Mouse (Mus musculus) MEL (cell line): ENCODE measurements around the gene Vamp8. TPM values are rescaled to one million over a fixed set of nuclear protein-coding genes. Genes with fewer than 3 reads are reported as not detected.

Experiments used
- DNase-seq: peaks from one replicate; pipeline ENCODE4 v3.0.0; 2011; ENCODE audit warnings: low read depth, low spot score
- H3K27ac ChIP-seq: 2 replicates; pipeline ENCODE4 v1.5.1; 2012; ENCODE audit warnings: low read depth, mild to moderate bottlenecking, control low read depth, low read length, moderate library complexity; ENCODE audit not compliant: control insufficient read depth
- H3K27me3 ChIP-seq, 2 experiments: fragments of 150-350 bp in 1 of 2; sonication (generic) in 1 of 2; 2 replicates each; pipeline ENCODE4 v1.6.1; 2012; ENCODE audit warnings: low read length in 2 of 2, mild to moderate bottlenecking in 2 of 2, improper control_type of control experiment in 1 of 2, moderate library complexity in 1 of 2; ENCODE audit not compliant: insufficient read depth in 2 of 2, control insufficient read depth in 1 of 2
- H3K36me3 ChIP-seq, 2 experiments: 2 replicates each; pipeline ENCODE4 v1.6.1; 2012 to 2014; ENCODE audit warnings: low read length in 2 of 2, improper control_type of control experiment in 1 of 2, inconsistent platforms in 1 of 2, mild to moderate bottlenecking in 1 of 2; ENCODE audit not compliant: insufficient read depth in 2 of 2, control insufficient read depth in 1 of 2
- H3K4me1 ChIP-seq, 2 experiments: fragments of 150-350 bp in 1 of 2; sonication (generic) in 1 of 2; 2 replicates each; pipeline ENCODE4 v1.6.1; 2012; ENCODE audit warnings: low read length in 2 of 2, improper control_type of control experiment in 1 of 2, mild to moderate bottlenecking in 1 of 2; ENCODE audit not compliant: insufficient read depth in 2 of 2, control insufficient read depth in 1 of 2
- H3K4me3 ChIP-seq, 2 experiments: fragments of 150-350 bp in 1 of 2; sonication (generic) in 1 of 2; 2 replicates each; pipeline ENCODE4 v1.5.1; 2012; ENCODE audit warnings: low read depth in 2 of 2, low read length in 2 of 2, mild to moderate bottlenecking in 2 of 2, moderate library complexity in 2 of 2, control low read depth in 1 of 2, improper control_type of control experiment in 1 of 2; ENCODE audit not compliant: control insufficient read depth in 1 of 2, insufficient read depth in 1 of 2
- H3K79me2 ChIP-seq: 2 replicates; pipeline ENCODE4 v1.6.1; 2012; ENCODE audit warnings: mild to moderate bottlenecking, low read length, moderate library complexity; ENCODE audit not compliant: control insufficient read depth, poor library complexity, insufficient read depth
- H3K9ac ChIP-seq: 2 replicates; pipeline ENCODE4 v1.6.1; 2012; ENCODE audit warnings: low read depth, mild to moderate bottlenecking, control low read depth, low read length, moderate library complexity; ENCODE audit not compliant: control insufficient read depth, poor library complexity, severe bottlenecking
- H3K9me3 ChIP-seq: fragments of 150-350 bp; sonication (generic); replicated peaks from 2 replicates; pipeline ENCODE4 v1.6.1; 2012; ENCODE audit warnings: mild to moderate bottlenecking, low read length, improper control_type of control experiment, moderate library complexity; ENCODE audit not compliant: insufficient read depth
- BHLHE40 ChIP-seq: IDR thresholded peaks from 2 replicates; pipeline ENCODE4 v1.6.1; 2012; ENCODE audit warnings: low read depth, mild to moderate bottlenecking, inconsistent platforms, low read length, improper control_type of control experiment, borderline replicate concordance
- CHD2 ChIP-seq: IDR thresholded peaks from 2 replicates; pipeline ENCODE4 v1.6.1; 2011; ENCODE audit warnings: low read length, improper control_type of control experiment
- CTCF ChIP-seq, 3 experiments: IDR thresholded peaks in 2 of 3; conservative IDR thresholded peaks in 1 of 3; 2 replicates each; pipeline ENCODE4 v1.5.1; 2011 to 2012; ENCODE audit warnings: low read length in 3 of 3, low read depth in 2 of 3, mild to moderate bottlenecking in 2 of 3, improper control_type of control experiment in 1 of 3, inconsistent platforms in 1 of 3, mixed read lengths in 1 of 3, moderate library complexity in 1 of 3; ENCODE audit not compliant: control insufficient read depth in 1 of 3, insufficient read depth in 1 of 3, poor library complexity in 1 of 3, severe bottlenecking in 1 of 3
- E2F4 ChIP-seq: IDR thresholded peaks from 2 replicates; pipeline ENCODE4 v1.6.1; 2011; ENCODE audit warnings: low read depth, low read length, improper control_type of control experiment, borderline replicate concordance
- ELF1 ChIP-seq: IDR thresholded peaks from 2 replicates; pipeline ENCODE4 v1.6.1; 2014; ENCODE audit warnings: low read depth, mild to moderate bottlenecking, inconsistent platforms, low read length, improper control_type of control experiment, moderate library complexity
- EP300 ChIP-seq, 2 experiments: IDR thresholded peaks; 2 replicates each; pipeline ENCODE4 v1.6.1; 2011; ENCODE audit warnings: improper control_type of control experiment in 2 of 2, low read length in 2 of 2, low read depth in 1 of 2, mild to moderate bottlenecking in 1 of 2
- ETS1 ChIP-seq: IDR thresholded peaks from 2 replicates; pipeline ENCODE4 v1.6.1; 2012; ENCODE audit warnings: low read depth, mild to moderate bottlenecking, inconsistent platforms, low read length, improper control_type of control experiment, moderate library complexity
- GABPA ChIP-seq: IDR thresholded peaks from 2 replicates; pipeline ENCODE4 v1.6.1; 2012; ENCODE audit warnings: low read depth, mild to moderate bottlenecking, inconsistent platforms, low read length, improper control_type of control experiment, moderate library complexity
- GATA1 ChIP-seq: IDR thresholded peaks from 2 replicates; pipeline ENCODE4 v1.6.1; 2011; ENCODE audit warnings: low read depth, low read length, improper control_type of control experiment
- HCFC1 ChIP-seq: IDR thresholded peaks from 2 replicates; pipeline ENCODE4 v1.6.1; 2012; ENCODE audit warnings: low read depth, mild to moderate bottlenecking, inconsistent platforms, low read length, improper control_type of control experiment, moderate library complexity
- JUND ChIP-seq: IDR thresholded peaks from 2 replicates; pipeline ENCODE4 v1.6.1; 2011; ENCODE audit warnings: low read depth, mild to moderate bottlenecking, improper control_type of control experiment, low read length
- KAT2A ChIP-seq: conservative IDR thresholded peaks from 2 replicates; pipeline ENCODE4 v1.6.1; 2012; ENCODE audit warnings: low read depth, low read length, improper control_type of control experiment, inconsistent platforms
- MAFK ChIP-seq: IDR thresholded peaks from 2 replicates; pipeline ENCODE4 v1.6.1; 2011; ENCODE audit warnings: low read depth, mild to moderate bottlenecking, low read length, improper control_type of control experiment, borderline replicate concordance
- MAX ChIP-seq: IDR thresholded peaks from 2 replicates; pipeline ENCODE4 v1.6.1; 2011; ENCODE audit warnings: low read length, improper control_type of control experiment
- MAZ ChIP-seq: IDR thresholded peaks from 2 replicates; pipeline ENCODE4 v1.6.1; 2012; ENCODE audit warnings: low read depth, mild to moderate bottlenecking, inconsistent platforms, low read length, improper control_type of control experiment
- MEF2A ChIP-seq: IDR thresholded peaks from 2 replicates; pipeline ENCODE4 v1.6.1; 2014; ENCODE audit warnings: low read depth, mild to moderate bottlenecking, inconsistent platforms, low read length, improper control_type of control experiment; ENCODE audit not compliant: poor library complexity, insufficient replicate concordance, severe bottlenecking; ENCODE audit errors: extremely low read depth
- MXI1 ChIP-seq: IDR thresholded peaks from 2 replicates; pipeline ENCODE4 v1.6.1; 2011; ENCODE audit warnings: mild to moderate bottlenecking, low read depth, low read length, improper control_type of control experiment
- MYB ChIP-seq: IDR thresholded peaks from 2 replicates; pipeline ENCODE4 v1.6.1; 2011; ENCODE audit warnings: mild to moderate bottlenecking, low read depth, low read length, improper control_type of control experiment
- NRF1 ChIP-seq: IDR thresholded peaks from 2 replicates; pipeline ENCODE4 v1.6.1; 2014; ENCODE audit warnings: low read depth, mild to moderate bottlenecking, inconsistent platforms, low read length, improper control_type of control experiment, moderate library complexity; ENCODE audit not compliant: poor library complexity, insufficient read depth, severe bottlenecking
- POLR2A ChIP-seq, 2 experiments: IDR thresholded peaks; 2 replicates each; pipeline ENCODE4 v1.6.1; 2011 to 2012; ENCODE audit warnings: low read length in 2 of 2, mild to moderate bottlenecking in 2 of 2, control low read depth in 1 of 2, improper control_type of control experiment in 1 of 2, low read depth in 1 of 2, moderate library complexity in 1 of 2; ENCODE audit not compliant: control insufficient read depth in 1 of 2, insufficient read depth in 1 of 2, poor library complexity in 1 of 2
- POLR2AphosphoS5 ChIP-seq: IDR thresholded peaks from 2 replicates; pipeline ENCODE4 v1.6.1; 2012; ENCODE audit warnings: low read depth, borderline replicate concordance, mild to moderate bottlenecking, inconsistent platforms, low read length, moderate library complexity, mixed read lengths
- RAD21 ChIP-seq: IDR thresholded peaks from 2 replicates; pipeline ENCODE4 v1.6.1; 2011; ENCODE audit warnings: mild to moderate bottlenecking, low read depth, low read length, improper control_type of control experiment
- RCOR1 ChIP-seq: IDR thresholded peaks from 2 replicates; pipeline ENCODE4 v1.6.1; 2012; ENCODE audit warnings: low read depth, mild to moderate bottlenecking, inconsistent platforms, low read length, improper control_type of control experiment
- TAL1 ChIP-seq: IDR thresholded peaks from 2 replicates; pipeline ENCODE4 v1.6.1; 2012; ENCODE audit warnings: mild to moderate bottlenecking, inconsistent platforms, low read length, moderate library complexity, mixed read lengths
- TBP ChIP-seq: IDR thresholded peaks from 2 replicates; pipeline ENCODE4 v1.8.0; 2011; ENCODE audit warnings: low read depth, low read length, improper control_type of control experiment
- TCF12 ChIP-seq: IDR thresholded peaks from 2 replicates; pipeline ENCODE4 v1.6.1; 2014; ENCODE audit warnings: low read depth, mild to moderate bottlenecking, inconsistent platforms, low read length, improper control_type of control experiment, moderate library complexity
- UBTF ChIP-seq: IDR thresholded peaks from 2 replicates; pipeline ENCODE4 v1.6.1; 2012; ENCODE audit warnings: low read depth, mild to moderate bottlenecking, inconsistent platforms, low read length, improper control_type of control experiment, moderate library complexity, borderline replicate concordance; ENCODE audit not compliant: insufficient read depth
- USF2 ChIP-seq, 2 experiments: IDR thresholded peaks; 2 replicates each; pipeline ENCODE4 v1.6.1; 2011 to 2012; ENCODE audit warnings: improper control_type of control experiment in 2 of 2, low read length in 2 of 2, borderline replicate concordance in 1 of 2, inconsistent platforms in 1 of 2, low read depth in 1 of 2, mild to moderate bottlenecking in 1 of 2; ENCODE audit not compliant: insufficient read depth in 1 of 2
- ZC3H11A ChIP-seq: IDR thresholded peaks from 2 replicates; pipeline ENCODE4 v1.6.1; 2012; ENCODE audit warnings: low read depth, mild to moderate bottlenecking, inconsistent platforms, low read length, improper control_type of control experiment
- ZMIZ1 ChIP-seq: IDR thresholded peaks from 2 replicates; pipeline ENCODE4 v1.6.1; 2012; ENCODE audit warnings: low read depth, mild to moderate bottlenecking, inconsistent platforms, low read length, improper control_type of control experiment, moderate library complexity
- ZNF384 ChIP-seq: IDR thresholded peaks from 2 replicates; pipeline ENCODE4 v1.6.1; 2012; ENCODE audit warnings: low read depth, mild to moderate bottlenecking, inconsistent platforms, low read length, improper control_type of control experiment
- polyA plus RNA-seq, 2 experiments: library from polyadenylated mRNA; stranded (reverse) in 1 of 2; unstranded in 1 of 2; fragments of >175 nt in 1 of 2; fragments of >200 nt in 1 of 2; gene quantifications; 2 replicates each; pipeline versions ENCODE4 v1.2.1 to v1.2.4; 2012; ENCODE audit warnings: low replicate concordance in 2 of 2, low read depth in 1 of 2; ENCODE audit not compliant: insufficient read length in 2 of 2, insufficient read depth in 1 of 2, missing spikeins in 1 of 2
- total RNA-seq: library from RNA; depleted of rRNA; stranded (reverse); fragments of 300-350 nt; gene quantifications from 2 replicates; pipeline ENCODE4 v1.2.3, GENCODE M21; 2012

Gene Vamp8
- total and polyA plus RNA-seq, 3 experiments, result 164 to 179 TPM; not detected in 1

GRCm38 (mm10) chr6:72362132-72363028, 28.1 kb downstream of the Vamp8 start (continued):
- TF ChIP-seq POLR2A (IDR thresholded peaks at IDR 0.05; ENCODE audit: control insufficient read depth in 1 of 2, insufficient read depth in 1 of 2, low read depth in 1 of 2, low read length in 2 of 2, poor library complexity in 1 of 2) (peak; percentile 59 to 95; a peak in 3 of 4 replicates), CTCF (IDR thresholded peaks at IDR 0.05 in 2 of 3, conservative IDR thresholded peaks at IDR 0.05 in 1 of 3; ENCODE audit: control insufficient read depth in 1 of 3, insufficient read depth in 1 of 3, low read depth in 2 of 3, low read length in 3 of 3, poor library complexity in 1 of 3, severe bottlenecking in 1 of 3) (peak in 1 of 3 experiments; percentile 30; a peak in 4 of 6 replicates), CHD2 (peak; percentile 85; the same call in 1 of the 2 replicates), MAX (peak; percentile 74; the same call in 1 of the 2 replicates), MXI1 (peak; percentile 88), E2F4 (no peak), MYB (no peak)

GRCm38 (mm10) chr6:72361121-72361551, 29.4 kb downstream of the Vamp8 start:
- peak overlapping the region; percentile 85 for H3K9ac ChIP-seq
- peaks cover 8% of the 10 kb centered on the region for H3K79me2 ChIP-seq
- no peaks in the 10 kb centered on the region for H3K27me3 ChIP-seq
- peaks cover 0 to 31% of the 10 kb centered on the region in 2 experiments; a peak in 2 of 4 replicates for H3K4me1 ChIP-seq
- DNase-seq, result peak; percentile 82
- peaks cover 0 to 27% of the 10 kb centered on the region in 2 experiments; a peak in 2 of 4 replicates for H3K36me3 ChIP-seq
- H3K27ac ChIP-seq, result peak overlapping the region; percentile 58
- H3K9me3 ChIP-seq, result no peaks in the 10 kb centered on the region
- peak overlapping the region; percentile 80 to 84 for H3K4me3 ChIP-seq
- TF ChIP-seq KAT2A (no peak), ZNF384 (peak; percentile 83), ELF1 (no peak), MAFK (no peak), USF2 (IDR thresholded peaks at IDR 0.05; ENCODE audit: borderline replicate concordance in 1 of 2, insufficient read depth in 1 of 2, low read depth in 1 of 2, low read length in 2 of 2) (no peak), POLR2AphosphoS5 (no peak), CTCF (IDR thresholded peaks at IDR 0.05 in 2 of 3, conservative IDR thresholded peaks at IDR 0.05 in 1 of 3; ENCODE audit: control insufficient read depth in 1 of 3, insufficient read depth in 1 of 3, low read depth in 2 of 3, low read length in 3 of 3, poor library complexity in 1 of 3, severe bottlenecking in 1 of 3) (no peak), MAZ (no peak), HCFC1 (no peak), TAL1 (peak; percentile 79), MXI1 (no peak), ETS1 (no peak), ZC3H11A (no peak), UBTF (no peak), EP300 (IDR thresholded peaks at IDR 0.05; ENCODE audit: low read depth in 1 of 2, low read length in 2 of 2) (peak in 1 of 2 experiments; percentile 60; a peak in 2 of 4 replicates), TCF12 (peak; percentile 50; the same call in 1 of the 2 replicates), JUND (no peak), MEF2A (no peak), BHLHE40 (no peak), MYB (no peak), TBP (peak; percentile 77), ZMIZ1 (no peak), RAD21 (no peak), GATA1 (peak; percentile 66), RCOR1 (peak; percentile 63; the same call in 1 of the 2 replicates), NRF1 (no peak), GABPA (no peak)
